Mouse (Mus musculus): ENCODE results near the gene Bpifb9b. TPM values are rescaled to one million over a fixed set of nuclear protein-coding genes. Genes with fewer than 3 reads are reported as not detected.
"Not testable (repeated sequence)": the region's sequence is repeated elsewhere in the genome, so short reads cannot be mapped to it uniquely, and the experiment has no call there.

Bpifb9b gene
- total RNA-seq (2021), result not detected

GRCm38 (mm10) chr2:154306927-154307326, at the start of gene Bpifb9b:
TSS of gene Bpifb9b (plus strand) at chr2:154307227.
- DNase-seq (ENCODE audit: low spot score in 2 of 2); intact Hi-C loops (cut with DNase I): not testable (repeated sequence)

GRCm38 (mm10) chr2:154257554-154257953, 49.5 kb upstream of the Bpifb9b start, which contains the start of gene Bpifb9a:
TSS of gene Bpifb9a (plus strand) at chr2:154257854.
- intact Hi-C loops (cut with DNase I); DNase-seq (ENCODE audit: low spot score in 2 of 2): not testable (repeated sequence)

- intact Hi-C loops (cut with DNase I); DNase-seq (ENCODE audit: low spot score in 2 of 2): not testable (repeated sequence)
Observed at GRCm38 (mm10) chr2:154264397-154264796, 42.6 kb upstream of the Bpifb9b start.

GRCm38 (mm10) chr2:154291866-154292265, 15.2 kb upstream of the Bpifb9b start:
- DNase-seq (ENCODE audit: low spot score in 2 of 2), result not testable (repeated sequence)
- intact Hi-C loops (cut with DNase I), result loop anchor here (2.0 kb wide), 1 partner anchor 77 kb away; no protein-coding TSS in a partner anchor

GRCm38 (mm10) chr2:154292833-154293232, 14.2 kb upstream of the Bpifb9b start:
- no peak for DNase-seq (ENCODE audit: low spot score in 2 of 2)
- intact Hi-C loops (cut with DNase I), result no loop called here

- intact Hi-C loops (cut with DNase I), result not testable (repeated sequence)
Observed at GRCm38 (mm10) chr2:154294746-154295145, 12.3 kb upstream of the Bpifb9b start.

GRCm38 (mm10) chr2:154300496-154300895, 6.5 kb upstream of the Bpifb9b start:
- intact Hi-C loops (cut with DNase I), result no loop called here
- DNase-seq (ENCODE audit: low spot score in 2 of 2), result peak; percentile 37 to 38

More at GRCm38 (mm10) chr2:154294746-154295145, 12.3 kb upstream of the Bpifb9b start:
- DNase-seq (ENCODE audit: low spot score in 2 of 2), result peak; percentile 25 to 42

- no peak for DNase-seq (ENCODE audit: low spot score in 2 of 2)
- intact Hi-C loops (cut with DNase I), result no loop called here
Observed at GRCm38 (mm10) chr2:154301763-154302162, 5.3 kb upstream of the Bpifb9b start.

GRCm38 (mm10) chr2:154304604-154305003, 2.4 kb upstream of the Bpifb9b start:
- intact Hi-C loops (cut with DNase I); DNase-seq (ENCODE audit: low spot score in 2 of 2): not testable (repeated sequence)

GRCm38 (mm10) chr2:154313771-154314170, 6.7 kb downstream of the Bpifb9b start:
- DNase-seq (ENCODE audit: low spot score in 2 of 2); intact Hi-C loops (cut with DNase I): not testable (repeated sequence)

- intact Hi-C loops (cut with DNase I), result no loop called here
Observed at GRCm38 (mm10) chr2:154326852-154327251, 19.8 kb downstream of the Bpifb9b start.

GRCm38 (mm10) chr2:154335572-154335971, 28.5 kb downstream of the Bpifb9b start:
- DNase-seq (ENCODE audit: low spot score in 2 of 2), result no peak
- intact Hi-C loops (cut with DNase I), result no loop called here

More at GRCm38 (mm10) chr2:154326852-154327251, 19.8 kb downstream of the Bpifb9b start:
- no peak for DNase-seq (ENCODE audit: low spot score in 2 of 2)

GRCm38 (mm10) chr2:154338161-154338560, 31.1 kb downstream of the Bpifb9b start:
- intact Hi-C loops (cut with DNase I), result no loop called here
- DNase-seq (ENCODE audit: low spot score in 2 of 2), result no peak

GRCm38 (mm10) chr2:154339356-154339755, 32.3 kb downstream of the Bpifb9b start:
- intact Hi-C loops (cut with DNase I), result no loop called here
- no peak for DNase-seq (ENCODE audit: low spot score in 2 of 2)

- no peak for DNase-seq (ENCODE audit: low spot score in 2 of 2)
- intact Hi-C loops (cut with DNase I), result no loop called here
Observed at GRCm38 (mm10) chr2:154348152-154348551, 41.1 kb downstream of the Bpifb9b start.

- DNase-seq (ENCODE audit: low spot score in 2 of 2); intact Hi-C loops (cut with DNase I): not testable (repeated sequence)
Observed at GRCm38 (mm10) chr2:154354000-154354425, 47.0 kb downstream of the Bpifb9b start.

- intact Hi-C loops (cut with DNase I), result no loop called here
- peak in 1 of 2 experiments; percentile 63 for DNase-seq (ENCODE audit: low spot score in 2 of 2)
Observed at GRCm38 (mm10) chr2:154367510-154367909, 60.5 kb downstream of the Bpifb9b start.

Other genes starting within 250 kb of the Bpifb9b start
- gene Bpifa3, start 176.9 kb upstream of the Bpifb9b start, total RNA-seq (2021), result not detected
- gene Bpifa1, start 164.3 kb upstream of the Bpifb9b start, total RNA-seq (2021), result not detected
- not detected for gene Bpifa5, start 144.6 kb upstream of the Bpifb9b start, total RNA-seq (2021)
- under 1 TPM; 0.21 TPM for gene Bpifb1, start 116.4 kb upstream of the Bpifb9b start, total RNA-seq (2021)
- not detected for gene Bpifb5, start 83.5 kb upstream of the Bpifb9b start, total RNA-seq (2021)
- gene Bpifb9a, start 49.4 kb upstream of the Bpifb9b start, total RNA-seq (2021), result not detected
- 10 to 100 TPM; 11.4 to 17.4 TPM for gene Cdk5rap1, start 65.8 kb downstream of the Bpifb9b start, total RNA-seq (2021)
- 10 to 100 TPM; 30.7 to 35.7 TPM for gene Snta1, start 100.9 kb downstream of the Bpifb9b start, total RNA-seq (2021)
- gene Cbfa2t2, start 129.3 kb downstream of the Bpifb9b start, total RNA-seq (2021), result 10 to 100 TPM; 54.6 to 57.5 TPM
- gene 1700003F12Rik, start 239.9 kb downstream of the Bpifb9b start, total RNA-seq (2021), result 1 to 10 TPM in 1 of 2 experiments, not detected in 1; 1.4 TPM
- not detected for gene Actl10, start 244.5 kb downstream of the Bpifb9b start, total RNA-seq (2021)

Data from left cerebral cortex, postnatal 25 days (tissue).